Mouse (Mus musculus): Measurements from ENCODE around the gene BC029722.

BC029722 gene

DNA sequence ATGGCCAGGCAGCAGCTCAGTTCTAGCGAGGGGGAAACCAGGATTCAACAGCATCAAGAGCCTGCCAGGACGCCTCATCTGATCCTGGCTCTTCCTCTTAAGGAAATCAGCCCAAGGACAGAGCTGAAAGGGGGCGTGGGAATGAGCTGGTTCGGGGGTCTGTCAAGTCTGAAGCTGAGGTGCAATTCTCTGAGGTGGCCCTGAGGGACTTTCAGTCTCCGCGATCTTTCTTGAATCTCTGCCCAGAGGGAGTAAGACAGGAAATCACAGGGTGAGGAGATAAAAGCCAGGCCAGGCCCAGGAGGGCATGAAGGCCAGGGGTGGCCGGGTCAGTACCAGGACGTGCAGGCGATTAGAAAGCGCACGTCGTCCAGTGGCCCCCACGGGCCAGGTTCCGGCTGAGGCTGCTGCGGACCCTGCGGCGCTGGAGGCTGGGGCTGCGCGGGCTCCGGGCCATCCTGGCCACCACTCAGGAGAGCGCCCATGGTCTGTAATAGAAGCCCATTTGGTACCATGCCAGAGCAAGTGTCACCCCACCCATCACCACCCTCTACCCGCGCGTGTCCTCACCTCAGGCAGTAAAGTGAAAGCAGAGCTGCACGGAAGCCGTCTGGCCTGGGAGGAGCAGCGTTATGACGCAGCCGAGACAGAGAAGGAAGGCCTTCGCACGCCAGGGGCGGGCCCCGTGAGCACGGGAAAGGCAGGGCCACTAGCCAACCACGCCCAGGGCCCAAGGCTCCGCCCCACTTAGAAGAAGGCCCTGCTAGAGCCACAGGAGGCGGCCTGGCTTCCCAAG, 432 bp downstream of the BC029722 start:
- DNase-seq (ENCODE audit: low spot score in 2 of 2): peak; percentile 95 to 96

DNA sequence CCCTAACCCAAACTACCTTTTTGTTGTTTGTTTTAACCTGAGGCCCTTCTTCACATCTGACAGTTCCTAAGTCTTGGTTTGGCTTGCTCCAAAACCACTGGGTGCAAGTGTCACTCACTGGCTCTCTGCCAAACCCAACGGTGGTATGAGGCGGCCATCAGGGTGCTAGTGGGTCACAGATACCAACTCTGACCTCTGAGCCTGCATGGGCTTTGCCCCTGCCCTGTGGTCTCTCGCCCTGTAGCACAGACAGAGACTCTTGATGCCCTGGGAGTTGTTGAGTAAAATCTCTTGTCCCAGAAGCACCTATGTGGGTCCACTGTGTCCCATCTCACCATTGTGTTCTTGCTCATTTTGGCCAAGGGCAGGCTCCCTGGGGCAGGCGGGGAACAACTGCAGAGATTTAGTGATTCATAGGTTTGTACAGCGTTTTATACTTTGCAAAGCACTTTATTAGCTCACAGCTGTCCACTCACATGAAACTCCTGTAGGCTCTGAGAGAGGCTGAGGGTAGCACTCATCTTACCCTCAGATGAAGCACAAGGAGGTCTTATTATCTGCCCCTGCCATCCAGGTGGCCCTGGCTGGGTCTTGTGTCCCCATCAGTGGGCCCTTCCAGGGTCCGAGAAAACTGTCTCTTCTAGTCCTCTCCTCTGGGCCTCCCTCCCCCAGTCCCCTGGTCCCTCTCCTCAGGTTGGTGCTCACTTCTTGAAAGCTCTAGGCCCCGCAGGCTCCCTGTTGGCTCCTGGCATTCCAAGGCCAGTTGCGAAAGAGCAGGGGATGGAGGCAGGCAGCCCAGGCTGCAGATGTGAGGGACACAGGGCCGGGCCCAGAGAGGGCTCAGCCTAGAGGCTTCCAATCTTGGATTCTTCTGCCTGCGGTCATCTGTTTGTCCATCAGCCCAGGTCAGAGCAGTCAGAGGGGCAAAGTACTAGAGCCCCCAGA, 1.7 kb downstream of the BC029722 start:
- no peak for DNase-seq (ENCODE audit: low spot score in 2 of 2)

DNA sequence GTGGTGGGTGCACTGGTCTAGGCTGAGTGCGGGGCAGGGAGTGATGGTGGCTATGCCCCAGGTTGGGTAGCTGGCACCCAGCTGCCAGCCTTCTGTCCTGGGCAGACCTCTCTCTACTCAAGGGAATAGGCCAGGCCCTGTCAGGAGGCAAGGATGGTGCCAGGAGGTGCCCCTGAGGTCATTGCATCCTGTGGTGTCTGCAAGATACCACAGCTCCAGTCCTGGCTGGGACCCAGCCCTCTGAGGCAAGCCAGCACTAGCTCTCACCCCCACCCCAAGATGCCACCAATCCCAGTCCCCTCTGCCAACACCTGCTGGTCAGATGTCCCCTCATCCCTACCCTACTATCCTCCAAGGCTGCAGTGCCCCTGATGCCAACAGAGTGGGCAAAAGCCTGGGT, 3.0 kb downstream of the BC029722 start:
- DNase-seq (ENCODE audit: low spot score in 2 of 2): no peak

DNA sequence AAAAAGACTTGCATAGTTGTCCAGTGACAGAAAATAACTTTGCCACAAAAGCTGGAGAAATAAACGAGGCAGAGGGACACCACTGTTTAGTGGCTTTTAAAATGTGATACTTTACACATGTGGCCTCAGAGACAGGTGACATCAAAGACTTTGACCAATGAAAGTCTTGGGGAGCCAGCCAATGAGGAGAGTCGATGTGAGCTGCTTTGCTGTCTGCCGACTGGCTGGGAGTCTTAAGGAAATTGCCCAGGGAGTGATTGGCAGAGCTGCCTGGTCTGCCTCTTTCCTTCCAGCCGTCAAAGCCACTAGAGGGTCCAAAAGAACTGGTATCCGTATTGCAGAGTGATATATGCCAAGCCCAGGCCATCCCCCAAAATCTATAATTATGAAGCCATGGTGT, 4.4 kb downstream of the BC029722 start:
- DNase-seq (ENCODE audit: low spot score in 2 of 2): peak in 1 of 2 experiments; percentile 18

DNA sequence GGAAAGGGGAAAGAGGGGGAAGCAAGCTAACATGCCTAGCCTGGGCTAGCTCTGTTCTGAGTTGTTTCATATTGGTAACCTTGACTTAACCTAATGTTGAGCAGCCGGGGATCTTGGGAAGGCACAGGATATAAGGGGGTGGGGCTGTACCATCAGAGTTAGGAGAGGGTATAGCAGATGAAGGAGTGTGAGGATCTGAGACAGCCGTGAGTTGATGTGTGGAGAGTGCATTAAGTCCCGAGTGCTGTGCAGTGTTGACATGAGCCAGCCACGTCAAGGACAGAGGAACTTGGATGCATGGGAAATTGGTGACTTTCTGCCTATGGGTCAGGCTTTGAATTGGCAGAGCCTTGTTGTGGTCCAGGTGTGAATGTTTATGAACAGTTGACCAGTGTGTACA, 6.6 kb downstream of the BC029722 start:
- DNase-seq (ENCODE audit: low spot score in 2 of 2): no peak

DNA sequence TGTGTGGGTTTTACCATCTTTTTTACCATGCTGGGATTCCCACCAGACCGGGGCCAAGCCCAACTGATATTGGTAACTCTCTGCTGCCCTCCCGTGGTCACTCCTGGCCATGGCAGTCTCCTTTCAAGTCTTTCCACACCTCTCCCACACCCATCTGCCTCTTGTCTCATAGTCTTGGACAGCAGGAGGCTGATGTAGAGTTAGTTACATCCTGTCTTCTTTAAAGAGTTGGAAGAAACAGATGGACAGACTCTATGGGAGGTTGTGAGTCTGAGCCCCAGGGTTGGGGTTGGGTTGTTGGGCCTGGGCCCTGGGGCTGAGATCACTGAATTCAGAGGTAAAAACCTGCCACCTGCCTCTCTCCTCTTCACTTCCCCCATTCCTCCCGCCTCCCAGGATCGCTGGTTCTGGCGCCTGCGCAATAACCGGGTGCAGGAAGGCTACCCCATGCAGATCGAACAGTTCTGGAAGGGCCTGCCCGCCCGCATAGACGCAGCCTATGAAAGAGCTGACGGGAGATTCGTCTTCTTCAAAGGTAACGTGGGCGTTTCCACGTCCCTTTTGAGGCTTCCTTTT, 7.3 kb downstream of the BC029722 start:
- DNase-seq (ENCODE audit: low spot score in 2 of 2): peak; percentile 51 to 67

DNA sequence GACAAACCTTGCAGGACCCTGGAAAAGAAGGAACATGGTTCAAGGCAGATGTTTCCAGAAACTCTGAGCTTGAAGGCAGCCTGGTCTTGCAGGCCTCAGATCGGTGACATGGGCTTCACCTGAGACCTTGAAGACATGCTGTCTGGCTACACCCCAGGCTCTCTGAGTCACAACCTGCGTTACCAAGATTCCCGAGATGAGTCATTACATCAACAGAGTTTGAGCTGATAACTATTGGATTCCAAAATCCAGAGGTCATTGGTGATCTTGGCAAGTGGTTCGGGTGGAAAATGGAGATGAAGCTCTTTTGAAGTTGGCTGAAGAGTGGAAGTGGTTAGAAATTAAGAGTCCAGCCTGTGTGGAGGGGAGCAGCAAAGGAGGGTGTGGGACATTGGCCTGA, 9.6 kb downstream of the BC029722 start:
- no peak for DNase-seq (ENCODE audit: low spot score in 2 of 2)

DNA sequence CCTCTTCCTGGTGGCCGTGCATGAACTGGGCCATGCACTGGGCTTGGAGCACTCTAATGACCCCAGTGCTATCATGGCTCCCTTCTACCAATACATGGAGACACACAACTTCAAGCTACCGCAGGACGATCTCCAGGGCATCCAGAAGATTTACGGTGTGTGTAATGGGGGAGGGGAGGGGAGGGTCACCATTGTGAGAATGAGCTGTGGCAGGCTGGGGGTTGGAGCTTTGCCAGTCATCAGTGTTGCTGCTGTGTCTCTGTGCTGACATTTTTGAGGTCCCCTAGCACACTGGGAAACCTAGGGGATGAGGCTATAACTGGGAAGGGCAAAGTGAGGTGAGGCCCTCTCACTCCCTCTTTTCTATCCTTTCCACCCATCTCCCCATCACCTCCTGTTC, 11.8 kb downstream of the BC029722 start:
- DNase-seq (ENCODE audit: low spot score in 2 of 2): no peak

DNA sequence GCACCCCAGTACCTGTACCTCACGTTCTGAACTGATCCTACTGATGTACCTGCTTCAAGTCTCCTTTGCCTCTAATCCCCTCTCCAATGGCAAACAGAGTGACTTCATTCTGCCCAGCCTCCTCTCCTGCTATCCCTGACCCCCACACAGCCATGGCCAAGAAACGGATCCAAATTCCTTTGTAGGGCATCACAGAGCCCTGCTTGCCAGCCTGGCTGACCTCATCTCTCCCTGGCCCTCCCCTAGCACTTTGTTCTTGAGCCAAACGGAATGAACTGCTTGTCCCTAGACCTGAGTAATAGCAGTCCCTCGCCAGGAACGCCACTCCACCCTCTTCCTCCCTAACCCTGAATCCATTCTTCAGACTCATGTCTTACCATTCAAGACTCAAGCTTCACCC, 12.7 kb downstream of the BC029722 start:
- no peak for DNase-seq (ENCODE audit: low spot score in 2 of 2)

DNA sequence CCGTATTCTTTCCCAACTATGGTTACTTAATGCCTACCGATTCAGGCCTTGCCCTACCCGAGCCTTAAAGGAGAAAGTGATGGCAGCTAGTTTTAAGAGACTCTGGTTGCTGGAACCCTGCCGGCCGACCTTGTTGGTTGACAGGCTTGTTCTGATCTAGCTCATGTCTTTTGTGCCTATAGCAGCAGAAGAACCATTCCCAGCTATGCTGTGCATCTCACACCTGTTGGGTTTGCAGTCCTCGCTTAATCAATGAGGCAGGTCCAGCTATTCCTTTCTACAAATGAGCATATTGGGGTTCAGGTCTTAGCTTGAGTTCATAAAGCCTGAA, 13.3 kb downstream of the BC029722 start:
- DNase-seq (ENCODE audit: low spot score in 2 of 2): no peak

DNA sequence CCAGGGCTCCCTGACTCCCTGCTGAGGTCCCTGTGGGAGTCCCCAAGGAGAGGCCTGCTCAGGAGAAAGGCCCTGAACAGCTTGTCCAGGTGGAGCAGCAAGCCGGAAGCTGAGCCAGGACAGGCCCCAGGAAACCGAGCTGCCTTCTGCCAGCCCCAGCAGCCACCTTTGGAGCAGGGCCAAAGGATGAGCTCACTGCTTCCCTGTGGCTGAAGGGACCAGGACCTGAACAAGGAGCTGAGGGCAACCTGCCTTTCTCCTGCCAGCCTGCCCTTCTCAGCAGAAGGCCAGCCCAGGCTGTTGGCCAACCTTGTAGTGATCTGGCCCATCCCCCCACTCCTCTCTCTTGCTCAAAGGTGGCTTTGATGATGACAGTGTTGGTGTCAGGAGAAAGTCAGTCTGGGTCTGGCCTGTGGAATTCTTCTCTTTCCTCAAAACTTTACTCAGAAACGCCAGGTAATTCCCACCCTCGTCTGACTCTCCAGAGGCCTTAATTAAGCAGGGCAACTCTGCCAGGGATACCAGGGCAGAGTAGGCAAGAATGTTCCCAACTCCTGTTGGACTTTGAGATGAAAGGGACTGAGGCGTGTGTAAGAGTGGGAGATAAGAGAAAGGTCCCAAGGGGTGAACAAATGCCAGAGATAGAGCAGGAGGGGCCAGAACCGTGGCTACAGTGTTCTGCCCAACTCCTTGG, 13.8 kb downstream of the BC029722 start:
- DNase-seq (ENCODE audit: low spot score in 2 of 2): no peak

DNA sequence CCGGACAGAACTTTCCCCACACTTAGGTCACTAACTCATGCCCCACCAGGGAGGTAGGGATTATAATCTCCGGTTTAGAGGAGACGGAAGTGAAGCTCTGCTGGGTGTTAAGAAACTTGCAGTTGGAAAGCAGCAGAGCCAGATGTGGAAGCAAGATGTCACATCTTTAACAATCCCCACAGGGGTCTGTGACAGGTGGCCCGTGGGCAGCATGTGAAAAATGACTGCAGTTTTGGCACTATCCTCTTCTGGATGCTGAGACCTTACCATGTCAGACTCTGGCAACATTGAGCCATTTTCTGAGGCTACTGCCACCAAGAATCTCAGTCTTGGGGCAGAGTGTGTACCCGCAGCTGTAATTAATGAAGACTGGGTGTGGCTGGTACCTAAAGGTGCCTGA, 15.2 kb downstream of the BC029722 start:
- no peak for DNase-seq (ENCODE audit: low spot score in 2 of 2)

DNA sequence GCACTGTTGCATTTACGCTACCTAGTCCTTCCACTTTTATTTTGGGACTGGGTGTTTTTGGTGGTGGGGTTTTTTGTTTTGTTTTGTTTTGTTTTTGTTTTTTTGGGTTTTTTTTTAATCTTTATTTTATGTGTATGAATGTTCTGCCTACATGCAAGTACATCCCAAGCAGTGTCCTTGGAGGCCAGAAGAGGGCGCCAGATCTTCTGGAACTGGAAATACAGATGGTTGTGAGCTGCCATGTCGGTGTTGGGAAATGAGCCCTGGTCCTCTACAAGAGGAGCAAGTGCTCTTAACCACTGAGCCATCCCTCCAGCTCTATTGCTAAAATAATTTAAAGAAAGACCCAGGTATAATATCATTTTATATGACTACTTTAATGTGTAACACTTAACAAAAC, 16.5 kb downstream of the BC029722 start:
- no peak for DNase-seq (ENCODE audit: low spot score in 2 of 2)

DNA sequence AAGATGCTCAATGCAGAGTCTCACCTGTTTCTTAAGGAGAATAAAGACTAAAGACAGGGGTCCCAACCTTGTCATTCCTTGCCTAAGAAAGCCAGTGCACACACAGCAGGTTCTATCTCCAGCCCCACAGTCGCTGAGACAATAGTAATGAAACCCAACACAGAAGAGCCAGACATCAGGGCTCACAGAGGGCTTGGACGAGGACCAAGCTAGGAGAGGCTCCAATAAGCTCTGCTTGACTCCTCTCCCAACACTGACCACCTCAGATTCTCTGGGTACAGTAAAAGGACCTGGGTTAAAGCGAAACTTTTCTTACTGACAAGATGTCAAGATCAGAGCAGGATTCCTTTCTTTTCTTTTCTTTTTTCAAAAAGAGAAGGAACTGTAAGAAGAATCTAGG, 20.6 kb downstream of the BC029722 start:
- DNase-seq (ENCODE audit: low spot score in 2 of 2): no peak

DNA sequence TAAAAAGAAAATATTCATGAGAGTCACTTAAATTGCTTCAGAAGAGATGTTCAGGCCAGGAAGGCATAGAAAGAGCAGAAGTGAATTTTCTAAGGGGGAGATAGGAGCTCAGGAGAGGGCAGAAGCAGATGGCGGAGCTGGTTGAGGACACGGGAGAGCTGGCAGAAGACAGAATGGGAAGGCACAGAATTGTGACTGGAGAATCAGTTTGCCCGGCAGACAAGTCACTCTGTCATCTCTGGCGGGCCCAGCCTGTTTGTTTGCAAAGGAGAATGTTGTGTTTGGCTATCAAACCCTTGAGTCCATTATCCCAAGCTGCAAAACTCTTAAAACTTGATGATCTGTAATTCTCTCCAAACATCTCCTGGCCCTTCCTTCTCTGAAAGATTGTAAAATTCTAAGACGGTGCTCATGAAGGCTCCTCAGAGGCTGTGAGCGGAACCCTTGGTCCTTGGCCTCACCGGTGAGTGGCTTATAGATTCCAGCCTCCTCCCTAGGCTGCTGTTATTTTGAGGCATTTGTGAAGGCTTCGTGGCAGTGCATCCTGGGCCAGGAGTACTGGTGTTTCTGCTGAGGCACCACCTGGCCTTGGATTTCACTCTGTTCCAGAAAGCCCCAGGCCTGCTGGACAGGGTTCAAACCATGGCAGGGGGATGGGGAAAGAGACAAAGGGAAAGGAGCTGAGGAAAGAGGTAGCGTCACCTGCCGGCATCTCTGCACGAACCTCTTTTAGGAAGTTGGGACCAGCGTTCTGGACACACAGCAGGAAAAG, 24.4 kb downstream of the BC029722 start:
- DNase-seq (ENCODE audit: low spot score in 2 of 2): no peak

DNA sequence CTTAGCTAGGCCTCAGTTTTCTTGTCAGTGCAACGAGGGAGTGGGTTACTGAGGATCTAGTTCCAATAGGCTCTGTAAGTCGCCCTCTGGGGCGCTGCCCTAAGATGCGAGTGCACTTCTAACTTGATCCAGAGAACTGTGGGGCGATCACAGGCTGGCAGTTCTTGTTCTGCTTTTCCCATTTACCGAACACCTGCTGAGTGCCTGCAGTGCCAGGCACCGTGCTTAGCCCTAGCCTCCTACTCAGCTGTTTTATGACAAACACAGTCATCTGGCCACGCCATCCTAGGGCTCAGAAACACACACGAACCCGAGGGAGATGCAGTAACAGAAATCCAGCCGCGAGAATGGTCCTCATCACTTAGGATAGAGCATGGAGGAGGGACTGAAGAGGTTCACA, 26.3 kb downstream of the BC029722 start:
- no peak for DNase-seq (ENCODE audit: low spot score in 2 of 2)

DNA sequence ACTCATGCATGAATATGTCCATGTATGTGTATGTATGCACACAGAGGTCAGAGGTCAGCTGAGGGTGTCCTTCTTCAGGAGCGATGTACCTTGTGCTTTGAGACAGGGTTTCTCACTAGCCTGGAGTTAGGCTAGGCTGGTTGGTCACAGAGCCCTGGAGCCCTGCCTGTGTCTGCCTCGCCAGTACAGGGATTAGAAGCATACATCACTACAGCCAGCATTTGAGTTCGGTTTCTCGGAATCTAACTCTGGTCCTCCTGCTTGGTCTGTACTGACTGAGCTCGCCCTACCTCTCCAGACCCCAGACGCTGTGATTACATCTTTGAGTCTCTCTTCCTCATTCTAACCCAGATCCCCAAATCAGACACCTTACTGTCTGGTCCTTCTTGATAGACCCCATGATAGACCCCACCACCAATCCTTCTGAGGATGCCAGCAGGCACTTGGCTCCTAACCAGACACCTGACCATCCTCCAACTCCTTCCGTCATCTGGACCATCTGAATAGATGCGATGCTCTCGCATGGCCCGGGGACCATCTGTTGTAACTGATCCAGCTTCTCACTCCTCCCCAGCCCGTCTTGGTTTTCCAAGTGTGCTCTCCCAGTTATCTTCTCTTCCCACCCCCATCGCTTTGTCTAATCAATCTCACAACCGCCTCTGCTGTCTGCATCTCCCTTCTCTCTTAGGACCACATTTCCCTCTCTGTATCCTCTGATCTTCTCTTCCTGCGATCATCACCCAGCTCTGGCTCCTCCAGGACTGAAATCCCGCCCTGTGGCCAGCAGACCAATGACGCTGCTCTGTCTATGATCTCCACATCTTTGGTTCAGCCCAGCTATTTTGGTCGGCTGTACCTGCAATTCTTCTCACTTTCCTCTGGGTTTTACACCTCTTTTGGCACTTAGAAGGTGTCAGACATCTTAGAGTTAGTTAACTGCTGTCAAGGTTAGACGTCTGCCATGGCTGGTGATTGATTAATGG, 31.0 kb downstream of the BC029722 start:
- DNase-seq (ENCODE audit: low spot score in 2 of 2): no peak

DNA sequence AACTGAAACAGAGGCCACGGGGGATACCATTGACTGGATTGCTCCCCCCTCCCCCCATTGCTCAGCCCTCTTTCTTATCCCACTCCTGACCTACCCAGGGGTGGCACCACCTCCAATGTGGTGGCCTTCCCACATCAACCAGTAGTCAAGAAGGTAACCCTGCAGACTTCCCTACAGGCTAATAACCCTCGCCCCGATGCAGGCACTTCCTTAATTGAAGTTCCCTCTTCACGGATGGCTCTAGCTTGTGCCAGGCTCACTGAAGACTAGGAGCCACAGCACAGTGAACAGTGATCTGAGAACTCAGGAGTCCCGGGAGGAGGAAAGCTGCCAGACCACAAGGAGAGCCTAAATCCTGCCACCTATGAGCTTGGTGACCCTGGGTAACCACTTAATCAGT, 32.3 kb downstream of the BC029722 start:
- DNase-seq (ENCODE audit: low spot score in 2 of 2): no peak

DNA sequence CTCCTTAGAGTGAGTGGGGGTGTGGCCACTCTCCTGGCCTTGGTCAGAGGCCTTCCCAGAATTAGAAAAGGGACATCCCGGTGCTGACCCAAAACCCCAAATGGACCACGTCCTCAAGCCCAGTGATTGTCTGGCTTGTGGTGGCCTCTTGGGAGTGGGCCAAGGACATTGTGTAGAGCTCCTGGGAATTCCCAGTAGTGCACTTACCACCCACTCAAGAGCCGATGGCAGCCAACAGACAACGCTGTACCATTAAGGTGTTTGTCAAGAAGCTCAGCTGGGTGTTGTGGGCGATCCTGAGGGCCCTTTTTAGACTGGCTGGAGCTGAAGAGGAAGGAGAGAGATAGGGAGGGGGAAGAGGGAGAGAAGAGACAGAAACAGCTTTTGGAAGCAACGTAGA, 34.7 kb downstream of the BC029722 start:
- no peak for DNase-seq (ENCODE audit: low spot score in 2 of 2)

DNA sequence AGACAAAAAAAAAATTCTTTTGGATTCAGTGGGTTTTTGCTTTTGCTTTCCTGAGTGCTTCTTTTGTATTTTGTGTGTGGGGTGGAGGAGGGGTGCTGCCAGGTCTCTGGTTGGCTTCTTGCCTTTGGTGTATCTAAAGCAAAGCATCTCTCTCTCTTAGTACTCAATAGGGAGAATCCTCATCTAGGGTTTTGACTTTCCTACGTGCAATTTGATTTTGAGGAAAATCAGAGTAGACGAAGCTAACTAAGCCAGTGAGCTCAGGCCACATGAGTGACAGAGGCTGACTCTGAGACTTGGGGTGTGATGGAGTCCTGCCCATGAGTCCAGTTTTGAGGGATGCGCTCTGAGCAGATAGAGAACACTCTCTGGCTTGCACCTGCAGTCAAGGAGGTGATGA, 39.7 kb downstream of the BC029722 start:
- DNase-seq (ENCODE audit: low spot score in 2 of 2): no peak
